In genomic region chr19:5796573-5797111, GRCm38 (mm10) we compare ENCODE assay signal across 7 mouse cellular contexts. TPM values are rescaled to one million over a fixed set of nuclear protein-coding genes. Genes with fewer than 3 reads are reported as not detected.
A peak's percentile ranks its signal among the peaks of the same experiment; 100 is the strongest.
DNase-seq lines count a peak whose midpoint lies in the region; ATAC-seq lines count a peak whose summit lies in the region.

No protein-coding gene starts in this region.

- H3K9me3 ChIP-seq in lung, embryonic 16.5 days (ENCODE audit: control insufficient read depth, low read length), result no peaks in the 10 kb centered on the region
- no peaks in the 10 kb centered on the region for H3K9me3 ChIP-seq in embryonic facial prominence, embryonic 15.5 days (replicated peaks)
- H3K9me3 ChIP-seq in intestine, embryonic 15.5 days, result no peaks in the 10 kb centered on the region
- H3K9me3 ChIP-seq in neural tube, embryonic 14.5 days (ENCODE audit: control insufficient read depth, low read length), result no peaks in the 10 kb centered on the region

- ATAC-seq in lung, embryonic 16.5 days (ENCODE audit: low read depth), result no peak
- no peak for ATAC-seq in embryonic facial prominence, embryonic 15.5 days (ENCODE audit: insufficient number of reproducible peaks, low FRiP score, low TSS enrichment, low read depth)
- no peak for ATAC-seq in intestine, embryonic 15.5 days
- no peak for ATAC-seq in neural tube, embryonic 14.5 days (ENCODE audit: low read depth)

- H3K9ac ChIP-seq in lung, embryonic 16.5 days (ENCODE audit: low read length), result peak overlapping the region; percentile 67
- peak overlapping the region; percentile 33 for H3K9ac ChIP-seq in embryonic facial prominence, embryonic 15.5 days
- peak overlapping the region; percentile 27 for H3K9ac ChIP-seq in intestine, embryonic 15.5 days
- H3K9ac ChIP-seq in neural tube, embryonic 14.5 days (replicated peaks; ENCODE audit: low read depth, low read length), result peak overlapping the region; percentile 95

- peaks cover 35% of the 10 kb centered on the region for H3K36me3 ChIP-seq in lung, embryonic 16.5 days (ENCODE audit: control insufficient read depth, insufficient read depth, low read length)
- H3K36me3 ChIP-seq in embryonic facial prominence, embryonic 15.5 days, result peaks cover 42% of the 10 kb centered on the region
- peaks cover 20% of the 10 kb centered on the region for H3K36me3 ChIP-seq in intestine, embryonic 15.5 days
- peaks cover 34% of the 10 kb centered on the region for H3K36me3 ChIP-seq in neural tube, embryonic 14.5 days (ENCODE audit: control insufficient read depth, insufficient read depth, low read length)

- H3K4me3 ChIP-seq in lung, embryonic 16.5 days (ENCODE audit: low read length), result peak overlapping the region; percentile 54
- peak overlapping the region; percentile 73 for H3K4me3 ChIP-seq in embryonic facial prominence, embryonic 15.5 days (replicated peaks)
- peak overlapping the region; percentile 64 for H3K4me3 ChIP-seq in intestine, embryonic 15.5 days (replicated peaks)
- H3K4me3 ChIP-seq in neural tube, embryonic 14.5 days (ENCODE audit: low read depth, low read length), result peak overlapping the region; percentile 98

- 51% methylated on average over 7 of the region's 7 CpGs for WGBS in lung, embryonic 16.5 days
- 38% methylated on average over 7 of the region's 7 CpGs for WGBS in embryonic facial prominence, embryonic 15.5 days
- WGBS in intestine, embryonic 15.5 days, result 62% methylated on average over 7 of the region's 7 CpGs
- WGBS in neural tube, embryonic 14.5 days, result 62% methylated on average over 7 of the region's 7 CpGs

- no peaks in the 10 kb centered on the region for H3K27me3 ChIP-seq in lung, embryonic 16.5 days (ENCODE audit: control insufficient read depth, insufficient read depth, low read depth, low read length)
- no peaks in the 10 kb centered on the region for H3K27me3 ChIP-seq in embryonic facial prominence, embryonic 15.5 days
- H3K27me3 ChIP-seq in intestine, embryonic 15.5 days (replicated peaks), result no peaks in the 10 kb centered on the region
- H3K27me3 ChIP-seq in neural tube, embryonic 14.5 days (ENCODE audit: control insufficient read depth, insufficient read depth, low read length), result peaks cover 4% of the 10 kb centered on the region; the same call in 1 of the 2 replicates

- DNase-seq in lung, adult 18-20 months, result no peak
- no peak for DNase-seq in right cerebral cortex, adult 18-20 months
- DNase-seq in cerebellum, adult 11-12 months, result no peak

- H3K27ac ChIP-seq in lung, embryonic 16.5 days (ENCODE audit: low read length), result peak overlapping the region; percentile 32; the same call in 1 of the 2 replicates
- peak overlapping the region; percentile 35 for H3K27ac ChIP-seq in embryonic facial prominence, embryonic 15.5 days (replicated peaks)
- peak overlapping the region; percentile 28 for H3K27ac ChIP-seq in intestine, embryonic 15.5 days
- 0 out of 2 replicates have a peak overlapping the region, but pooled peaks have one; percentile 7 for H3K27ac ChIP-seq in neural tube, embryonic 14.5 days (ENCODE audit: low read depth, low read length)

- H3K4me1 ChIP-seq in lung, embryonic 16.5 days (replicated peaks; ENCODE audit: control insufficient read depth, insufficient read depth, low read length), result peaks cover 15% of the 10 kb centered on the region
- peaks cover 32% of the 10 kb centered on the region for H3K4me1 ChIP-seq in embryonic facial prominence, embryonic 15.5 days
- peaks cover 21% of the 10 kb centered on the region for H3K4me1 ChIP-seq in intestine, embryonic 15.5 days (replicated peaks)
- peaks cover 26% of the 10 kb centered on the region for H3K4me1 ChIP-seq in neural tube, embryonic 14.5 days (ENCODE audit: control insufficient read depth, insufficient read depth, low read length)

- peak overlapping the region; percentile 89 for H3K4me2 ChIP-seq in lung, embryonic 16.5 days (ENCODE audit: low read depth, low read length)
- peak overlapping the region; percentile 87 for H3K4me2 ChIP-seq in embryonic facial prominence, embryonic 15.5 days (replicated peaks)
- H3K4me2 ChIP-seq in intestine, embryonic 15.5 days (replicated peaks), result peak overlapping the region; percentile 81
- H3K4me2 ChIP-seq in neural tube, embryonic 14.5 days (ENCODE audit: low read depth, low read length), result peak overlapping the region; percentile 100

RNA-seq across cellular contexts. Expression of gene Scyl1, which starts 25.4 kb away (rescaled TPM):
- polyA plus RNA-seq in lung, embryonic 16.5 days (2015; fragmentation: Nextera tagmentation; extraction: Ambion mirVana), result 76.3 and 83.2 TPM in 2 replicates
- 81.4 and 81.8 TPM in 2 replicates for polyA plus RNA-seq in embryonic facial prominence, embryonic 15.5 days (2015; fragmentation: Nextera tagmentation; extraction: Ambion mirVana)
- 60.6 and 60.9 TPM in 2 replicates for polyA plus RNA-seq in intestine, embryonic 15.5 days (2015; fragmentation: Nextera tagmentation; extraction: Ambion mirVana)
- 78.5 and 78.6 TPM in 2 replicates for polyA plus RNA-seq in neural tube, embryonic 14.5 days (2014; fragmentation: Nextera tagmentation; extraction: Ambion mirVana)

RNA-seq across cellular contexts. Expression of gene Ltbp3, which starts 55.9 kb away (rescaled TPM):
- polyA plus RNA-seq in lung, embryonic 16.5 days (2015; fragmentation: Nextera tagmentation; extraction: Ambion mirVana), result 52.3 and 61.9 TPM in 2 replicates
- polyA plus RNA-seq in embryonic facial prominence, embryonic 15.5 days (2015; fragmentation: Nextera tagmentation; extraction: Ambion mirVana), result 52.5 and 53.5 TPM in 2 replicates
- polyA plus RNA-seq in intestine, embryonic 15.5 days (2015; fragmentation: Nextera tagmentation; extraction: Ambion mirVana), result 20.7 and 21.7 TPM in 2 replicates
- polyA plus RNA-seq in neural tube, embryonic 14.5 days (2014; fragmentation: Nextera tagmentation; extraction: Ambion mirVana), result 14.0 and 25.7 TPM in 2 replicates

Comparison
In these comparisons a context has a peak if more than half of its experiments do, and no peak if none do; other contexts are left out.
1. H3K9ac ChIP-seq: peak in every context shown above with its lines; median percentile 95 in neural tube, embryonic 14.5 days; 67 in lung, embryonic 16.5 days; 33 in embryonic facial prominence, embryonic 15.5 days; 27 in intestine, embryonic 15.5 days.